Mouse (Mus musculus) stomach, postnatal 0 days (tissue): ENCODE data around the gene Arhgef3.

Source experiments
- CTCF ChIP-seq: IDR thresholded peaks from 2 replicates; pipeline ENCODE4 v1.5.1; 2016; ENCODE audit warnings: antibody characterized with exemption, low read depth, mild to moderate bottlenecking, moderate library complexity
- EP300 ChIP-seq: optimal IDR thresholded peaks from 2 replicates; pipeline ENCODE3; 2016; ENCODE audit warnings: antibody characterized with exemption

DNA sequence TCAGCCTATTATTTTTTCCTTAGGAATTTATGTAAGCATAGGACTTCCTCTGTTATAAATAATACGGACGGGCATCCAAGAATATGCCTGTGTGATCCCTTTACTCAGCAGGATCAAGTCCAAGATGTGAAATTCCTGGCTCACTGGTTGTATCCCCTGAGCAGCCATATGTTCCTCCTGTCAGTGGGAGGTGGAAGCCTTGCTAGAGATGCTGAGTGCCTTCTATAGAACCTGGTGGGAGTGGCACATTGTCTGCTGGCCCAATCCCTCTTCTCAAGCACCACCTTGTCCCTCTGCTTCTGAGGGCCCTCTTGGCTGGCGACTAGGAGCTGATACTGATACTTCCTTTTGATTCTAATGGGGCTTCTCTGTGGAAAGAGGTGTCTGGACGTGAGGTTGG, 155.1 kb downstream of the Arhgef3 start:
- no peak for TF ChIP-seq CTCF
- TF ChIP-seq EP300 = no peak
